Mouse (Mus musculus): ENCODE data around the gene Srcin1. TPM values are rescaled to one million over a fixed set of nuclear protein-coding genes. Genes with fewer than 3 reads are reported as not detected.
A peak's percentile ranks its signal among the peaks of the same experiment; 100 is the strongest.

The Srcin1 gene
- total RNA-seq, 4 experiments from 2014 or later, result 212 to 220 (median 217) TPM

DNA sequence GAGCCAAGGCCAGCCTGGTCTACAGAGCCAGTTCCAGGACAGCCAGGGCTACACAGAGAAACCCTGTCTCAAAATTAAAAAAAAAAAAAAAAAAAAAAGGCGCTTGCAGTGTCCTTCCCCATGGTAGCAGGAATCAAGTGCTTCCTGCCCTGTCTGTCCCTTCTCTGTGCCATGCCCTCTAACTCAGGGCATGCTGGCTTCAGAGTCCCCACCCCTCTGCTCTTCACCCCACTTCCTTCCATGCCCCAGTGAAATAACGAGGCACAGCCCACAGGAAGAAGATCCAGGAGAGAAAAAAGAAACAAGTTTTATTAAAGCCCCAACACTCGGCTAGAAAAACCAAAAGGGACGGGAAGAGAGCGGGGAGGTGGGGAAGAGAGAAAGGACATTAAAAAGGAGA, 66.9 kb downstream of the Srcin1 start:
- DNase-seq (ENCODE audit: low spot score in 2 of 2), result no peak

DNA sequence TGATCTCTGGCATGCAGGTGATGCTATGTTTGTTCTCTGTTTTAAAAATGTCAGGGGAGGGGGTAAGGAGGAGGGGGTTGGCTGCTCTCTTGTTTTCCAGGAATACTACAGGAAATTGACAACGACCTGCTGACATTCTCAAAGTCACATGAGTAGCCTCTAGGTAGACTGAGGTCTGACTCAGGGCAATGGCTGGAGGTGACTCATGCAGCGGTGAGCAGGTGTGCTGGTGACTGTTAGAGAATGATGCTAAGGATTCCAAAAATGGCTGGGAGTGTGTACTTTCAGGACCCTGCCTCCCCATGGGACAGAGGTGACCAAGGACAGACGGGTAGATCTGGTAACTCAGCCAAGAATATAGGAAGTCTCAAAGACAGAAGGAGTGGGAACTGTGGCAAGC, 67.8 kb downstream of the Srcin1 start:
- no peak for DNase-seq (ENCODE audit: low spot score in 2 of 2)

DNA sequence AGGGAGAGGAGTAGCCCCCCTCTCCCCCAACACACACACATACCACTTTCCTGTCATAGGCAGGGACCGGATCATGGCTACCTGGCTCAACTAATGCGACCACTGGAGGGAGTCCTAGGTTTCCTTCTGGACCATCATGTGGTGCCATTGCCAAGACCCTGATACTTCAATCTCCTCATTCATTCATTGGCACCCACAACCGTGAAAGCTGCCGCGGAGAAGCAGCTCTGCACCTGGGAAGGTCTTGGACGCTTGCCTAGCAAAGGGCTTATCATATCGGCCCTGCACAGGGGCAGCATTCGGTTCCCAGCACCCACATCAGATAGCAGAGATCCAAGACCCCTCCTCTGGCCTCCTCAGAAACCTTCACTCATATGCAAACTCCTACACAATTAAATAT, 69.7 kb downstream of the Srcin1 start:
- DNase-seq (ENCODE audit: low spot score in 2 of 2), result no peak

DNA sequence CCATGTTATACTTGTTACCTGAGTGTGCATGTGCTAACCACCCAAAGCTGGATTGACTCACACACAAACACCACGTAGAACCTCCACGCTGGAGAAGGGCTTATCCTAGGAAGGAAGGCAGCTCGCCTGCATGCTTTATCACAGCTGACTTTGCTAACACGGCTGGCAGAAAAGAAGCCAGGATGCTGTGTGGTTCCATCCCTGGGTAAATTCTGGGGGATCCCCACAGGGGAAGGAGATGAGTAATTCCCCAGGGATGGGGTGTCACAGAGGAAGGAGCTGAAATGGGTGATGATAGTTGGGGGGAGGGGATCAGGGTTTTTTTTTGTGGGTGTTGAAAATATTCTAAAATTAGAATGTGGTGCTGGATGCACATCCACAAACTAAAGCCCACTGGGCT, 70.2 kb downstream of the Srcin1 start:
- DNase-seq (ENCODE audit: low spot score in 2 of 2), result no peak

DNA sequence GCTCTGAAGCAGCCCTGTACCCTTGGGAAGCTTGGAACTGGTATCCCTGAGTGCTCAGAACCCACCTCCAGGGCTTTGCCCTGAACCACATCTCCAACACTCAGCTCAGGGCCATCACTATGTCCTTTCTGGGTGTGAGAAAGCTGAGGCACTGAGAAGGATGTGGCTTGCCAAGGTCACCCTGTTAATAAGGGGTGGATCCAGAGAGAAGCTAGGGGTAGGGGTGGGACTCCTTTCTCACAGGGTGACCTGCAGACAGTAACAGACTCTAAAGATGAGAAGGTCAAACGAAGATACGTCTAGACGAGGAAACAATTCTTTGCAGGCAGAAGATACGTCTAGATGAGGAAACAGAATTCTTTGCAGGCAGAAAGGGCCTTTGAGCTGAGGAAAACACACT, 73.1 kb downstream of the Srcin1 start:
- DNase-seq (ENCODE audit: low spot score in 2 of 2), result no peak

DNA sequence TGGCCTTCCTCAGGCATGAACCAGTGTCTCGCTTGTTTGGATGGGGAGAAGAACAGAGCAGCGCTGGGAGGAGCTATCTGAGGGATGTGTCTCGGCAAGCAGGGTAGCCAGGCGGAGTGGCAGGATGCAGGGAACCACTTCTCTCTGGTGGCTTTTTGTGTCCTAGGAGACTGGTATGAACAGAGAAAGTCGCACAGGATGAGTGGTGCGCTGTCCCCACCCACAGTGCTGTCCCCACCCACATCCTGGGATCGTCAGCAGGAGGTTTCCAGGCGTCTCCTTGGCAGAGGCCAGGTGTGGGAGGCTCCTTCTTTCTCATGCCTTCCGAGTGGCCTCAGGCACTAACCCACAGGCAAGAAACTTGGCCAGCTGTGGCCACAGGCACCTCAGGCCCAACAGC, 73.6 kb downstream of the Srcin1 start:
- peak in 1 of 2 experiments; percentile 35 for DNase-seq (ENCODE audit: low spot score in 2 of 2)

DNA sequence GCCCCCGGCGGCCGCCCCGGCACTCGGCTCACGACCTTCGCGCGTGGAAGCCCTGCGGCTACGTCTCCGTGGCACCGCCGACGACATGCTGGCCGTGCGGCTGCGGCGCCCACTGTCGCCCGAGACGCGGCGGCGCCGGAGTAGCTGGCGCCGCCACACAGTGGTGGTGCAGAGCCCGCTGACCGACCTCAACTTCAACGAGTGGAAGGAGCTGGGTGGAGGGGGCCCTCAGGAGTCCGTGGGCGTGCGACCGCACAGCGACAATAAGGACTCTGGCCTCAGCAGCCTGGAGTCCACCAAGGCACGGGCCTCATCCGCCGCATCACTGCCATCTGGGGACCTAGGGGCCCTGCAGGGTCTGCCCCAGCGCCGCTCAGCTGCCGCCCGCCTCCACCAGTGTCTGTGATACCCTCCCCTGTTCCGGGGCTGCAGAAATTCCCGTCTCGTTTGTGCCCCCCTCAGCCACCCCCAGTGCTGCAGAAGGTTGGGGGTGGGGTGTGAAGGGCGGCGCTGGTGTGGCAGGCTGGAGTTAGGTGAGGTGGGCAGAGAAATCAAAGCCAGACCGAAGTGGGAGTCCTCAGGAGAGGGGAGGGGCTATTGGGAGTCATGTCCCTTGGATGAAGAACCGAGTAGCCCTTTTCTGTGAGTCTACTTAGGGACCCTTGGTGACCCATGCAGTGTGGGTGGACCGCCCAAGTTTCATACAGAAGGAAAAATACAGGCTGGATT, 75.1 kb downstream of the Srcin1 start:
- no peak for DNase-seq (ENCODE audit: low spot score in 2 of 2)

DNA sequence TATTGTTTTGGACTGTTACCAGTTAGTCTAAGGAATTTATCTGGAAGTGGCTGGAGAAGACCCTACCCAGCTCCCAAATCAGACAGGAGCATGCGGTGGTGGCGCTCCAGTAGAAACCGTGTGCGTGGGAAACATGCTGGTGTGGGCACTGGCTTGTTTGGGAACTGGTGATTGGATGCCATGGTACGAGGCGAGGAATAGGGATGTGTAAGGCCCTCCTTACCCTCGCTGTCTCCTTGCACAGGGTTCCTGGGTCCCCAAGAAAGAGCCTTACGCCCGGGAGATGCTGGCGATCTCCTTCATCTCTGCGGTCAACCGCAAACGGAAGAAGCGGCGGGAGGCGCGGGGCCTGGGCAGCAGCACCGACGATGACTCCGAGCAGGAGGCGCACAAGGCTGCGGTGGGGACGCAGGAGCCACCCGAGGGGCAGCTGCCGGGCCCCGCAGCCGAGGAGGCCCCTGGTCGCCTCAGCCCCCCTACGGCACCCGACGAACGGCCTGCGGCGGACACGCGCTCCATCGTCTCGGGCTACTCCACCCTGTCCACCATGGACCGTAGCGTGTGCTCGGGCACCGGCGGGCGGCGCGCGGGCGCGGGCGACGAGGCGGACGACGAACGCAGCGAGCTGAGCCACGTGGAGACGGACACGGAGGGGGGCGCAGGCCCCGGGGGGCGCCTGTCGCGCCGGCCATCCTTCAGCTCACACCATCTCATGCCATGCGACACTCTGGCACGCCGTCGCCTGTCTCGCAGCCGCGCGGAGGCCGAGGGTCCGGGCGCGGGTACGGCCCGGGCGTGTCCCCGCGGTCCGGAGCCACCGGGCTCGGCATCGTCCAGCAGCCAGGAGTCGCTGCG, 75.9 kb downstream of the Srcin1 start, which contains the start of gene 4933428G20Rik:
4933428G20Rik (minus strand) TSS at position 476 of the 855 bp plus-strand sequence.
- DNase-seq (ENCODE audit: low spot score in 2 of 2), result no peak

DNA sequence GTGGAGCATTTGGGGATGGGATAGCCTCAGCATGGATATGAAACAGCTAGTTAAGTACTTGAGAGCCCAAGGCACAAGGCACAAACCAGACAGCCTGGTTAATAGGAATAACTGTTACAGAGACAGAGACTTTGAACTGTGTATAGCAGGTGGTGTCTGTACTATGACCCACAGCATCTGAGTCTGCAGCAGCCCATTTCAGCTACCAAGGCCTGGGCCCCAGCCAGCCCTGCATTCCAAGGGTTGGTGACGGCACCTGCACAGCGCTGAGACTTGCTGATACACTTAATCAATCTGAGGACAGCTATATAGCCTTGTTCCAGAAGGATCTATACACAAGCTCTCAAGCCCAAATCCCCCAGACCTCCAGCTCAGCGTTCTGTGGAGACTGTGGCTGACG, 78.4 kb downstream of the Srcin1 start:
- DNase-seq (ENCODE audit: low spot score in 2 of 2), result no peak

DNA sequence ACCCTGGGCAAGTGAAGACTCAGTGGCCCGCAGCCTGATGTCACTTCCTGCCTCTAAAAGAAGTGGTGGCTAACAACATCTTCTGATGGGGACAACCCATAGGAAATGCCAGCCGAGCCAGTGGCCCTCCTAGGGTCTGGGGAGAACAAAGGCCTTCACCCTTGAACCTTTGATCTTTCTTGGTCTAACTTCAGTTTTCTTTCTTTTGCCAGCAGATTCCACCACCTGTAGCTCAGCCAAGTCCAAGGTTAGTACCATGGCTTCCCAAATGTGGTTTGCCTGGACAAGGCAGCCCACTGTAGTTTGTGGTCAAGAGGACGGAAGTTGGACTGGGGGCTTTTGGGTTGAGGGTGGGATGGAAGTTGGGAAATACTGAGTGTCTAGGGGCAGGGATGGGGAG, 83.2 kb downstream of the Srcin1 start:
- DNase-seq (ENCODE audit: low spot score in 2 of 2), result no peak

DNA sequence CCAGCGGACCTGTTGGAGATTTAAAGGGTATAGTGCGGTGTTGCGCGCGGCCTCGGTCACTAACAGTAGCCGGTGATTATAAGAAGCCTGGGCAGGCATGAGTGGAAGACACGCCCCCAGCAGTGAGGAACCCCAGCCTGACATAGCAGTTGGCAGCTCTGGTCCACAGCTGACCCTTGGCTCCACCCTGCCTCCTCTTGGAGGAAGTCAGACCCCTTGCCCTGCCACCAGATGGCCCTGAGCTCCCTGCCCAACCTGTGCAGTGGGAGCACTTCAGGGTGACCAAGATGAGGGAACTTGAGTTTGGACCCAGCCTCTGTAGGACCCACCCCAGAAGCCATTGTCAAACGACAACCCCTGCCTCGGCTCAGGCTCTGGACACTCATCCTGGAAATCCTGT, 84.3 kb downstream of the Srcin1 start:
- DNase-seq (ENCODE audit: low spot score in 2 of 2), result no peak

DNA sequence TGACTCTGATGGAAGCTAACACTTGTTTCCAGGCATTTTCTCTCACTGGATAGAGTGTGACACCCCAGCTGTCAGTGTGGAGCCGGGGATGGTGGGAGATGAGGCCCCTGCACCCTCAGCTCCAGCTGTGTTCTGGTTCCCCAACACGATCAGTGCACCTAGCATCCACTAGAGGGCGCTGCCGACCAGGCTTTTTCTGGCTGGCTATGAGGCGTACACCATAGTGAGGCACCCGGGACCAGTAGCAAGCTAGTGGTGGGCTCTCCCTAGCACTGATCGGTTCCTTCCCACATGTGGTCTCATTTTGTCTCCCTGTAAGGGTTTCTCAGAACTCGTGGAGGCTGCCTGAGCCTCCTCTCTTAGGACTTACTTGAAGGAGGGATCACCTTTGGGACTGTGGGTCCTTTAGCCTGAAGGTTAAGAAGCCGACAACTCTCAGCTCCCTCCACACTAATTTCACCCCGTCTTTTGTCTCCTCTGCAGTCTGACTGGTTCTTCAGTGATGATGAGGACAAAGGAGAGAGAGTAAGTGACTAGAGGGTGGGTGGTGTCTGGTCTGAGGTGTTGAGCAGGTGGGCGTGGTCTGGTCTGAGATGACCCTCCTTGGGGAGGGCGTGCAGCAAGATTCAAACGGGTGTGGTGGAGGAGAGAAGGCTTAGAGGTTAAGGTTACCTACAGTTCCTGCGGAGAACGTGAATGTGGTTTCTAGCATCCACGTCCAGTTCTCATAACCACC, 86.2 kb downstream of the Srcin1 start:
- DNase-seq (ENCODE audit: low spot score in 2 of 2), result peak in 1 of 2 experiments; percentile 76

DNA sequence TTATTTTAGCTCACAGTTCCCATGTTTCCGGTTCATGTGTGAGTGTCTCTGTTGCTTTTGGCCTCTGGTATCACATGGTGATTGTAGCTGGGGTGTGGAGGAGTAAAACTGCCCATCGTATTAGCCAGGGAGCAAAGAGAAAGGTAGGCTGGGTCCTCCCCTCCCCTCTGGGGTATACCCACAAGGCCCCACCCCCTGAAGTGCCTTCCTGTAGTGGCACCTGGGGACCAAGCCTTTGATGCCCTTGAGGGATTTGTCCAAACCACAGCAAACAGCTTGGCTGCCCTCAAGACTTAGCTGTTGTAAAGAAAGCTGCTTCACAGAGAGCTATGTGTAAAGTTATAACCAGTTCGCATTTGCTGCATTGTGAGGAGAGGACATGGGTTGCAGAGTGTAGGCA, 88.3 kb downstream of the Srcin1 start:
- DNase-seq (ENCODE audit: low spot score in 2 of 2), result no peak

DNA sequence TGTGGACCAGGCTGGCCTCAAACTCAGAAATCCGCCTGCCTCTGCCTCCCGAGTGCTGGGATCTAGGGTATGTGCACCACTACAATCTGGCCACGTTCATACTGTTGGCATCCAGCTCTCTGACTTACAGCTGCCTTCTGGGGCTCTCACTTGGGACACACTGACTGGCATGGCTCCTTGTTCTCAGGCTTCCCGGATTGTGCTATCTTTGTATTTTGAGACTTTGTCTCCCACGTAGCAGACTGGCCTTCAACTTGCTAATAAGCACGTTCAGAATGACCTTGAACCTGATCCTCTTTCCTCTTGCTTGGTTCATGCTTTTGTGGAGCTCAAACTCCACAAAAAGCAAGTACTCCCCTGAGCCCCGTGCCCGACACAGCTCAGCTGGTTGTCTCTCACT, 90.3 kb downstream of the Srcin1 start:
- DNase-seq (ENCODE audit: low spot score in 2 of 2), result no peak

DNA sequence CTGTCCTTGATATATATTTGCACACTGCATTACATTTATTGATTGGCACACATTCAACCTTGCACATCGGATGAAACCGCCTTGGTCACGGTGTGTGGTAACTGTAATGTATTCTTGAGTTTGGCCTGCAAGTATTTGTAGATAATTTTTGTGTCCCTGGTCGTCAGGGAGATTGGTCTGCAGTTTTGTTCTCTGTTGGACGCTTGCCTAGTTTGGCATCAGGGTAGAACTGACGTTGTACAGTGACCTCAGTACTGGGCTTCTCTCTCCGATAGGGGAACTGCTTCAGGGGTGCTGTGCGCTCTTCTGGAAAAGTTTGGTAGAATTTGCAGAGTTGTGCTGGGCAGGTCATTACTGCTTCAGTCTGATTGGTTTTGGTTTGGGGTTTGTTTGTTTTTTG, 96.2 kb downstream of the Srcin1 start:
- no peak for DNase-seq (ENCODE audit: low spot score in 2 of 2)

DNA sequence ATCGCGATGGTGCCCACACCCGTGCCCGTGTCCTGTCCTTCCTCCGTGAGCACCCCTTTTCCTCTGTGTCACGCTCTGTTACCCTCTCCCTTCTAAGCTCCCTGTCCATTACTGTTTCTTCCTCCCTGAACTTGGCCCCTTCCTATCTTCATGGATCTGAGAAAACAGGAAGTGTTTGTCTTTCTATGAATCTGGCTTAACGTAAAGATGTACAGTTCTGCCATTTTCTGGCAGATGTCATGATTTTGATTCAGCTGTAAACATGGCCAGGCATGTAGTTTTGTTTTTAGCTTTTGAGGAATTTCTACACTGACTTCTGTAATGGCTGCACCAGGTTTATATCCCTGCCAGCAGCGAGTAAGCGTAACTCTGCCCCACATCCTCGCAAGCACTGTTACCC, 96.9 kb downstream of the Srcin1 start:
- no peak for DNase-seq (ENCODE audit: low spot score in 2 of 2)

DNA sequence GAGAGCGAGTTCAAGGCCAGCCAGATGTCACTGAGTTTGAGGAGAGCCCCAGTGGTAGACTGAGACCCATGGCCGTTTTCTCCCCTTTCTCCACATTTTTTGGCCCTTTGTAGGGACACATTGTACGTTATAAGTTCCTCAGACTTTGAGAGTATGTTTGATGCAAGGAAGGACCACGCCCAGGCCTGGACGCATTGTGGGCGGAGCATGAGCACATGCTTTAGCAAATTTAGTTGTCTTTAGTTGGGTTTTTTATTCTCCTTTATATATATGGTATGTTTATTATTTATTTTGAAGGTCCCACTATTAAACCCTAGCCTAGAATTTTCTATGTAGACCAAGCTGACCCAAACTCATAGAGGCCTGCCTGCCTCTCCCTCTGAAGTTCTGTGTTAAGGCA, 97.6 kb downstream of the Srcin1 start:
- DNase-seq (ENCODE audit: low spot score in 2 of 2), result no peak

DNA sequence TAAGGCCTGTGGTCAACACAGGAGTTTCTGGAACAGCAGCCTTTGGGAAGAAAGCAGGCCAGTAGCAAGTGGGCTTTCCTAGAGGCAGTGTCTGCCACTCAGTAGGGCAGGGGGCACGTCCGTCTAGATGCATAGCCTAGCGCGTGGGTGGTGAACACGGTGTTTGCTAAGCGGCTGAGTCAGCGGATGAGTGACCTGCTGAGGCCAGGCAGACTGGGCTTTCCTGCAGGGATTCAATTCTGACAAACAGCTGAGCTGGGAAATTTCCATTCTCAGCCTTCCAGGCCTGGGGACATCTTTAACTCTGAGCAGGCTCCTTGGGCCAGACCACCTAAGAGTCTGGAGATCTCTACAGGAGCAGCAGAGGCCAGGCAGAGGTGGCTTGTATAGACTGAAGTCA, 98.6 kb downstream of the Srcin1 start:
- DNase-seq (ENCODE audit: low spot score in 2 of 2), result no peak

DNA sequence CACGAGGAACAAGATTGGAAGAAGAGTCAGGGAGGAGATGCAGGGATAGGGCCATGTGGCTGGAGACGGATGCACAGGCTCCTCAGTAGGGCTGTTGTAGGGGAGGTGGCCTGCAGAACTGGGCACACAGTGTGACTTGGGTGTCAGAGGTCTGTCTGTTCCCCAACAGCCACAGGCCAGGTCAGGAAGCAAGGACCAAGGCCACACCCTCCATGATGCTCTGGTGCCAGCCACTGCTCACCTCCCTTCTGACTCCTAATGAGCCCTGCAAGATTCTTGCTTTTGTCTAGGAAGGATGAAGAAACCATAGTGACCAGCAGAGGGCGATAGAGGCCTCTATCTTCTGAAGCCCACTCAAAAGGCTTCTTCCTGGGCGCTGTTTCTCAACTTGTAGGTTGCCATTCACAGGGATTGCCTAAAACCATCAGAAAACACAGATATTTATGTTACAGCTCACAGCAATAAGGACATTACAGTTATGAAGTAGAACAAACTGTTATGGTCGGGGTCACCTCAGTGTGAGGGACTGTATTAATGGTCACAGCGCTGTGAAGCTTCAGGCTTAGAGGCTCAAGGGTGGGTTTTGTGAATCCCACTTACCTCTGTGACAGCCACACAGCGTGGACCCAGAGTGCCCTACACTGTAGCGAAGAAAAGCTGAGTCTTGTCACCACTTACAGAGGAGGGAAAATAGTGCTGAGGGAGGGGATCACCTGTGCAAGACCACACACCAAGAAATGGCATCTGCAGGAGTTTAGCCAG, 99.5 kb downstream of the Srcin1 start:
- peak in 1 of 2 experiments; percentile 75 for DNase-seq (ENCODE audit: low spot score in 2 of 2)

DNA sequence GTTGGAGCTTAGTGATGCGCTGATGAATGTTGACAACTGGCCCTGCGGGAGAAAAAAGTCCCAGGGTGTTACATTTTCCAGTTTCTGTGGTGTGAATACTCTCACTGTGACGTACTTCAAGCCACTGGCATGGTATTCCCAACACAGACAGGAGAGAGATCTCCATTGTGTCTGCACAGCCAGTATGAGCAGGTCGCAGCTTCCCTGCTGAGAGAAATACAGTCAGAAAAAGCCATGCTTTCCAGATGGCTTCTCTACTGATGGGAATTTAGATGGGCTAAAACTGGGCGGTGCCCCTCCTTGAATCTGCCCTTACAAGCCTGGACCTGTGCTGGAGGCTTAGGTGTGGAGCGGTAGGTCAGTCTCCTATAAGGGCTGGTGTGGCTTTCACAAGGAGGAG, 104.7 kb downstream of the Srcin1 start:
- no peak for DNase-seq (ENCODE audit: low spot score in 2 of 2)

DNA sequence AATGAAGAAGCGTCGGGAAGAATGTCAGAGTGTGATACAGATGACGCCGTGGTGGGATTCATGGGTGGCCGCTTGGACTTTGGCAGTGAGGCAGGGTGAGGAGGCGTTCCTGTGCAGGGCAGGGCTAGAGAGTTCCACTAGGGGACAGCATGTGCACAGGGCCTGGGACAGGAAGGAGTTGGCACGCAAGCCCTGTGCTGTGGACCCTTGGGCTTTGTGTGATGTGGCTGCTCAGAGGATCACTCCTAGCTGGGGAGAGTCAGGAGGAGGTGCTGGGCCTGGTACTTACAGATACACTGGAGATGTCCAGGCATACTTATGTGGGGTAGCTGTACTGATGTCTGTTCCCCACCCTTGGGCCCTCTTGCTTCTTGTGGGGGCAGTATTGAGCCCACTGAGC, 106.2 kb downstream of the Srcin1 start:
- DNase-seq (ENCODE audit: low spot score in 2 of 2), result no peak

Data from layer of hippocampus, adult 8-10 months (tissue).